Mouse (Mus musculus): ENCODE data around the gene Sike1. TPM values are rescaled to one million over a fixed set of nuclear protein-coding genes. Genes with fewer than 3 reads are reported as not detected.

The Sike1 gene
- total RNA-seq, 4 experiments from 2014 or later, result 54.7 to 65.9 (median 59.8) TPM

DNA sequence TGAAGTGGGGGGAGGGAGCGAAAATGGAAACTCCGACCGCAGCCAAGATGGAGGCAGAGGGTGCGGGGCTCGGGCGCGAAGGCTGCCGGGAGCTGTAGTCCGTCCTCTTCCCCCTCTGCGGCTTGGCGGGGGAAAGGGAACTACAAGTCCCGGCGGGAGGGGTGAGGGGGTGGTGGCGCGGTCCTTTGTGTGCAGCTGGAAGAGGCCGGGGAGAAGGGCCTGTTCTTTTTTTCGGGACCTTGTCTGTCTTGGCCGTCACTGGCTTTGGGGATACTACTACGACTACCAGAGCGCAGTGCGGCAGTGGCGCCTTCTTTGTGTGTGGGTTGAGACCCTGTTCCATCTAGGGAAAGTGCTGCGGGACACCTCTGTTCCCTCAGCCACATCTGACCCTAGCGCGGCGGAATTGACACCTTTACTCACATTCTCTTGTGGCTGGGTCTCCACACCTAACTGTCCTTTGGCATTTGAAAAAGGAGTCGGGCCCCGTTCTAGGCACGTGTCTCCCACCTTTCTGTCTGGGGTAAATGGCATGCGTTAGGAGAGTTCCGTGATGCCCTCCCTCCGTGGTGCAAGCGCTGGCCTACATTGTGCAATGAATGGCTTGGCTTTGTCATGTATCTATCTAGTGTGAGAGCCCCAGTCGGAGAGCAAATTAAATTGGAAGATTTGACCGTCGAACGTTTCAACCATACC lies 25.6 kb downstream of the Sike1 start:
- DNase-seq (ENCODE audit: low spot score in 2 of 2), result peak; percentile 64 to 89

DNA sequence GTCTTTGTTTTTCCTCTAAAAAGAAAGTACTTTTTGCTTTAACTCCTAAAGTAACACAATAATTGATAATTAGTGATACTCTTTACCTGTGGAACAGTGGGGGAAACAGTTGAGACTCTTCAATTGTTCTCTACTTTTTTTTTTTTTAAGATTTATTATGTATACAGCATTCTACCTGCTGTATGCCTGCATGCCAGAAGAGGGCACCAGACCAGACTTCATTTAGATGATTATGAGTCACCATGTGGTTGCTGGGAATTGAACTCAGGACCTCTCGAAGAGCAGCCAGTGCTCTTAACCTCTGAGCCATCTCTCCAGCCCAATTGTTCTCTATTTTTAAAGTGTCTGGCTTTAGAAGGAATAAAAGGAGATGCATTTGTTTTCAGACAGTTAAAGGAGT lies 30.7 kb downstream of the Sike1 start:
- DNase-seq (ENCODE audit: low spot score in 2 of 2), result no peak

DNA sequence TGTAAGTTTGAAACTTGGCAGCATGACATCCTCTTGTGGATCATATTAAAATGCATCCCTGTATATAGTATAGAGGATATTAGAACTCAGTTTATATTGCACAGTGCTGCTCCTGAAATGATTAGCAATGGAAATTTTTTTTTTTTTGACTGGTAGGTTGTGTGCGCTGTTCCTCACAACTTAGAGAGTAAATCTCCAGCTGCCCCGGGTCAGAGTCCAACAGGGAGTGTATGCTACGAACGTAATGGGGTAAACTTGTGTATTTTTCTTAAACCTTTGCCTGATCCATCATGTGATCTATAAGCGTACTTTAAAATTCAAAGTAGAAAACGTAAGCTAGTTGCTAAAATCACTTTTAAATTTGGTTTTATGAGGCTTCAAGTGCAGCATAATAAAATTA lies 44.8 kb downstream of the Sike1 start:
- DNase-seq (ENCODE audit: low spot score in 2 of 2), result no peak

DNA sequence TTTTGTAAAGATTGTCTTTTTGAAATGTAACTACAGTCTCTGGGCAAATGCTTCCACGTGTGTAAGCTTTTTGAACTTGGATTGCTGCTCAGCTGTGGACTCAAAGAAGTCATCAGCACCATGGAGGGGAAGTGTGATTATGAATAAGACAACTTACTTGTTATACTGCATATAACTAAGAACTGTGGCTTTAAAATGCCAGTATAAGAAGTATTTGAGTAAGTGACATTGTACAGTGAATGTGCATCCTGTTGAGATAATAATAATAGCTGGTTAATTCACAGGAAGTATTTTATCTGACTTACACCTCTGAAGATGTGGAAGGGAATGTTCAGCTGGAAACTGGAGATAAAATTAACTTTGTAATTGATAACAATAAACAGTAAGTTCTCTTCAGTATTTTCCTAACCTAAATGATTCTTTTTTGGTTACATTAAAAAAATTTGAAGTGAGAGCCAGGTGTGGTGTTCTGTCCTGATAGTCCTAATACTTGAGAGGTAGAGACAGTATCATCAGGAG lies 45.4 kb downstream of the Sike1 start:
- no peak for DNase-seq (ENCODE audit: low spot score in 2 of 2)

DNA sequence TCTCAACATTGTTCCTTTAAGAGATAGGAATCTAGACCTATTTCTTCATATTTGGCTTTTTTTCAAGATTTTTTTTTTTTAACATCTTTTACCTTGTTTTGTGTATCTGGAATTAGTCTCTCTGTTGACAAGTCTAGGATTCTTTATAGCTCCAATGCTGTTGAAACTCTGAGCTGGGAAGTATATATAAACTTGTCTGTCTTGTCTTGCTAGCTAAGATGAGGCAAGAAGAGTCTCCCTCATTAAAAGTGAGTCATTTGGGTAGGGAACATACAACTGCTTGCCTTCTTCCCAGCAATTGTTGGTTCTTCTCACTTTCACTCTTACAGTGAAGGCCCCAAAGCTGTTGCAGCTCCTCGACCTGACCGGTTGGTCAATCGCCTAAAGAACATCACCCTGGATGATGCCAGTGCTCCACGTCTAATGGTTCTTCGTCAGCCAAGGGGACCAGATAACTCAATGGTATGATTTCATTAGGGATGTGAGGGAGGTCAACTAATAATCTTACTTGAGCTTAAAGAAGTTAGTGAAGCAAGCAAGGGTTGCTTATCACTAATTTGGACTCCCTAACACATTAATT lies 60.6 kb downstream of the Sike1 start:
- DNase-seq (ENCODE audit: low spot score in 2 of 2), result no peak

DNA sequence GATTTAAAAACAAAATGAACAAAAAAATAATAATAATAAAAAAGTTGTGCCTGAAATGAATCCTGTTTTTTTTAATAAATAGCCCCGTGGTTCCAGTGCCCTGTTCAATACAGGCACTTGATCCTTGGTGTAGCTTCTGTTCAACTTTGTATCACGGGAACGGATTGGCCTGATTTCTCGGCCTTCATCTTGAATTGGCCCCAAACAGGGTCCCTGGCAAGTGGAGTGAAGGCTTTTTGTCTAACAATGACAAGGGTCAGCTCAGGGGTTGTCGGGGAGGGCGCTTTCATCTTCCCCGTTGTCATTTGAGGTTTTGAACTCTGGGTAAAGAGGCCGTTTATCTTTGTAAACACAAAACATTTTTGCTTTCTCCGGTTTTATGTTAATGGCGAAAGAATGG lies 62.2 kb downstream of the Sike1 start:
- DNase-seq (ENCODE audit: low spot score in 2 of 2), result no peak

Other genes with a start within 250 kb of the Sike1 start
- not detected for gene Tshb, start 213.0 kb upstream of the Sike1 start, total RNA-seq (2022)
- not detected for gene Sycp1, start 59.6 kb upstream of the Sike1 start, total RNA-seq (2022)
- not detected for gene Nr1h5, start 31.6 kb upstream of the Sike1 start, total RNA-seq (2022)
- gene Csde1, start 24.7 kb downstream of the Sike1 start, total RNA-seq (2022), result 100 to 1,000 TPM; 242 to 273 (median 261) TPM
- 10 to 100 TPM; 63.7 to 69.1 (median 67.2) TPM for gene Nras, start 62.6 kb downstream of the Sike1 start, total RNA-seq (2022)
- gene Ampd1, start 78.3 kb downstream of the Sike1 start, total RNA-seq (2022), result under 1 TPM in 2 of 4 experiments, not detected in 2; 0.23 to 0.54 TPM
- gene Dennd2c, start 106.9 kb downstream of the Sike1 start, total RNA-seq (2022), result under 1 TPM; 0.28 to 0.93 (median 0.48) TPM
- 10 to 100 TPM; 60.2 to 73.7 (median 70.6) TPM for gene Bcas2, start 175.9 kb downstream of the Sike1 start, total RNA-seq (2022)